Mouse (Mus musculus): ENCODE data around the gene Ppp1cc.
"Not testable (repeated sequence)": the region's sequence is repeated elsewhere in the genome, so short reads cannot be mapped to it uniquely, and the experiment has no call there.

Gene Ppp1cc

DNA sequence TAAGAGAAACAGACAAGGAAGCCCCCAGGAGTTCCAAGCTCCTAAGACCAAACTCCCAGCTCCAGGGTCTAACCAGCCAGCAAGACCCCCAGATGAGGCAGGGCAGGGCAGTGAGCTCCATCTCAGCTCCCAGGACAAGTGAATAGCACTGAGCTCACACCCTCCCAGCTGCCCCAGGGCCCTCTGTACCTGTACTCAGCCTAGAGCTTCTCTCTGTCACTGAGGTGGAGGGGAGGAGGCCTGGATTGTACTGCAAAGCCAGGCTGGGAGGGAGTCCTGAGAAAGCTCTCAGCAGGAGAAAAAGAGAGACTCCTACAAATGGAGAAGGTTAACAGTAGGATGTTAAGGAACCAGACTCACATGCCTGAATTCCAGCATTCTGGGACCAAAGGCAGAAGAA lies 11.5 kb upstream of the Ppp1cc start:
- Histone ChIP-seq H3K27me3 (ENCODE audit: control insufficient read depth, insufficient read depth, low read length, poor library complexity, severe bottlenecking) (no peaks in the 10 kb centered on the region), H3K36me3 (ENCODE audit: control insufficient read depth, insufficient read depth, low read length, poor library complexity, severe bottlenecking) (no peaks in the 10 kb centered on the region)
- no peak for DNase-seq (ENCODE audit: low read depth, low spot score)

DNA sequence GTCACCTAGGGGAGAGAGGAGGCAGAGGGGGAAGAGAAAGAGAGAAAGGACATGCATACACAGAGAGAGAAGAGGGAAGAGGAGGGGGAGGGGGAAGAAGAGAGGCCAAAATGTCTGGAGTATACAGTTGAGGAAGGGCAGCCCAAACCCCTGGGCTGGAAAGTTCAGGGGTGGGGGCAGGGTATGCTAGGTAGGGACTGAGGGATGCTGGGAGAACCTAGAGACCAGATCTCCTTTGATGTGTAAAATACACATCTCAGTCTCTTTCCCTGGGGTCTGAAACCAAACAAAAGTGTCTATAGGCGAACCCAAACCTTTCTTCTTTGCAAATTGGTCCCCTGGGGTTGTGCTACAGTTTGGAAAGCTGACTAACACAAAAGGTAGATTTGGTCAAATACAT lies 10.0 kb upstream of the Ppp1cc start:
- Histone ChIP-seq H3K27me3 (ENCODE audit: control insufficient read depth, insufficient read depth, low read length, poor library complexity, severe bottlenecking) (no peaks in the 10 kb centered on the region), H3K36me3 (ENCODE audit: control insufficient read depth, insufficient read depth, low read length, poor library complexity, severe bottlenecking) (no peaks in the 10 kb centered on the region)
- no peak for DNase-seq (ENCODE audit: low read depth, low spot score)

- no peak for DNase-seq (ENCODE audit: low read depth, low spot score)
- no peaks in the 10 kb centered on the region for H3K27me3 ChIP-seq (ENCODE audit: control insufficient read depth, insufficient read depth, low read length, poor library complexity, severe bottlenecking)
Observed at GRCm38 (mm10) chr5:122149259-122149658, 8.8 kb upstream of the Ppp1cc start.

DNA sequence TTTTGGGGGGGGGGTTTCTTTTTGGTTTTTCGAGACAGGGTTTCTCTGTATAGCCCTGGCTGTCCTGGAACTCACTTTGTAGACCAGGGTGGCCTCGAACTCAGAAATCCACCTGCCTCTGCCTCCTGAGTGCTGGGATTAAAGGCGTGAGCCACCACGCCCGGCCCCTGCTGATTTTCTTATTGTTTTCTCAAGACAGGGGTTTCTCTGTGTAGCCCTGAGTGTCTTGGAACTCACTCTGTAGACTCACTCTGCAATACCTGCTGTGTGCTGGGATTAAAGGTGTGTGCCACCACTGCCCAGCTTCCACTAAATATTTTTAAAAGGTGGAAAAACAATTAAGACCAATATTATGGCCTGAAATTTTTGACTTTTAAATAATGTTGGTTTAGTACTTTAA lies 5.6 kb upstream of the Ppp1cc start:
- H3K36me3 ChIP-seq (ENCODE audit: control insufficient read depth, insufficient read depth, low read length, poor library complexity, severe bottlenecking); H3K27me3 ChIP-seq (ENCODE audit: control insufficient read depth, insufficient read depth, low read length, poor library complexity, severe bottlenecking); DNase-seq (ENCODE audit: low read depth, low spot score): not testable (repeated sequence)

More at GRCm38 (mm10) chr5:122149259-122149658, 8.8 kb upstream of the Ppp1cc start:
- H3K36me3 ChIP-seq (ENCODE audit: control insufficient read depth, insufficient read depth, low read length, poor library complexity, severe bottlenecking) = no peaks in the 10 kb centered on the region

DNA sequence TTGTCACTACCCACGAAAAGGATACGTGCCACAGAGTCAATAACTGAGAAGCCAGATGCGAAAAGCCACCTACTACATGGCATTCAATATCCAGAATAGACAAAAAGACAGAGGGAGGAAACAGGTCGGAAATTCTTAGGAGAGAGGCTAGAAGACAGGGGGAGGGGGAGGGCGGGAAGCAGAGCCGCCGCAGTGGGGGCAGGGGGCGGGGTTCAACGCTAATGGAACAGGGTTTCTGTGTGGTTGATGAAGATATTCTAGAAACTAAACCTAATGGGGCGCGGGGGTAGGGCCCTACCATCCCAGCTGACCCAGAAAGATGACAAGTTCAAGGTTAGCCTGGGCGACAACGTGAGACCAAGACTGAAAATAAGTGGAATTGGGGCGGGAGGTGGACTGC lies 4.1 kb upstream of the Ppp1cc start:
- Histone ChIP-seq H3K27me3 (ENCODE audit: control insufficient read depth, insufficient read depth, low read length, poor library complexity, severe bottlenecking) (no peaks in the 10 kb centered on the region), H3K36me3 (ENCODE audit: control insufficient read depth, insufficient read depth, low read length, poor library complexity, severe bottlenecking) (no peaks in the 10 kb centered on the region)
- no peak for DNase-seq (ENCODE audit: low read depth, low spot score)

GRCm38 (mm10) chr5:122154782-122155181 lies 3.3 kb upstream of the Ppp1cc start:
- H3K27me3 ChIP-seq (ENCODE audit: control insufficient read depth, insufficient read depth, low read length, poor library complexity, severe bottlenecking) = no peaks in the 10 kb centered on the region
- DNase-seq (ENCODE audit: low read depth, low spot score) = no peak
- H3K36me3 ChIP-seq (ENCODE audit: control insufficient read depth, insufficient read depth, low read length, poor library complexity, severe bottlenecking) = no peaks in the 10 kb centered on the region

DNA sequence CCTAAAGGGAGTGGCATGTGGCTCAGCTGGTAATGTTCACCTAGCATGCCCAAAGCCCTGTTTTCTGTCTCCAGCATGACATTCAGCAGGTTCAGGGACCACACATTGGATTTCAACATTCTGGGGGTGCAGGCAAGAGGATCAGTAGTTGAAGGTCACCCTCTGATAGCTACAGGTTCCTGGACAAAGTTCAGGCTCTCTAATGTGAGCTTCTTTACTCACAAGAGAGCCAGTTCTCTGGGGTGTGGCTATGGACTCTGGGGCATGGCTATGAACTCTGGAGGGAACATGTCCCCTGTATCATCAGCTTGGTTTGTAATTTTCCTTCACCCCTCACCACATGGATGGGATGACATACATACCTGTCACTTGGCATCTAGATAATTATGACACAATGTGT lies 2.5 kb upstream of the Ppp1cc start:
- Histone ChIP-seq H3K27me3 (ENCODE audit: control insufficient read depth, insufficient read depth, low read length, poor library complexity, severe bottlenecking) (no peaks in the 10 kb centered on the region), H3K36me3 (ENCODE audit: control insufficient read depth, insufficient read depth, low read length, poor library complexity, severe bottlenecking) (no peaks in the 10 kb centered on the region)
- DNase-seq (ENCODE audit: low read depth, low spot score) = no peak

DNA sequence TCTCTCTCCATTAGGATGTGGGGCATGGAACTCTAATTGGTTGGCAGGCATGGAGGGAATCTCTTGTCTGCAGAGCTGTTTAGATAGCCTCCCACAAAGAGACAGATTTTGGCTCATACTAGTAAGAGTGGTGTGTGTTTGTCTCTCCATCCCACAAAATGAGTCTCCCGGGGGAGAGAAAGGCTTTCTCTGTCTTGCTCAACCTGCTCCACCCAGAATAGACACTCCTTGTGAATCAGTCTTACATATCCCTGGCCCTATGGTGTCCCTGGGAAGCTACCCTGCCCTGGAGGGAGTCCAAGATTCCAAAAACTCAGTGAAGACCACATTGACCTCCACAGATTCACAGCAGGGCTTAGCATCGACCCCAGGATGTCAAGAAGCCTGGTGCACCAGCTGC lies 1.6 kb upstream of the Ppp1cc start:
- Histone ChIP-seq H3K36me3 (ENCODE audit: control insufficient read depth, insufficient read depth, low read length, poor library complexity, severe bottlenecking) (no peaks in the 10 kb centered on the region), H3K27me3 (ENCODE audit: control insufficient read depth, insufficient read depth, low read length, poor library complexity, severe bottlenecking) (no peaks in the 10 kb centered on the region)
- DNase-seq (ENCODE audit: low read depth, low spot score) = no peak

GRCm38 (mm10) chr5:122158557-122159515 lies 758 bp downstream of the Ppp1cc start:
- Histone ChIP-seq H3K36me3 (ENCODE audit: control insufficient read depth, insufficient read depth, low read length, poor library complexity, severe bottlenecking) (no peaks in the 10 kb centered on the region), H3K27me3 (ENCODE audit: control insufficient read depth, insufficient read depth, low read length, poor library complexity, severe bottlenecking) (no peaks in the 10 kb centered on the region)
- DNase-seq (ENCODE audit: low read depth, low spot score) = peak; percentile 19

DNA sequence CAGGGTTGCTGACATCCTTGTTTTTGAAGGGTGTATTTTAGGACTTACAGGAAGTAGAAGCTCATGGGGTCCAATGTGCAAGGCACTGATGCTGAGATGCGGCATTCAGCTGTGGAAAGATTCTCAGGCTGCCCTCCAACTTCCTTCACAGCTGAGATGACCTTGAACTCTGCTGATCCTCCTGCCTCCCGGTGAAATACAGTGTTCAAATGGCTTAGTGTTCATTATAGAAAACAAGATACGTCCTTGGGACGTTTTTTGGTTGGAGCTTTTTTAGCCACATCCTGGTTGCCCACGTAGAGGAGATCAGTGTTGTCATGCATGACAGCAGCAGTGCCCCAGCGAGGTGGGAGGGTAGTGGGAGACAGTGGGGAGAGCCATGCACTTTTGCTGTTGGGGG lies 5.1 kb downstream of the Ppp1cc start:
- peak; percentile 47 for DNase-seq (ENCODE audit: low read depth, low spot score)
- H3K36me3 ChIP-seq (ENCODE audit: control insufficient read depth, insufficient read depth, low read length, poor library complexity, severe bottlenecking) = 0 out of 2 replicates have a peak, but pooled peaks cover 3% of the 10 kb centered on the region
- H3K27me3 ChIP-seq (ENCODE audit: control insufficient read depth, insufficient read depth, low read length, poor library complexity, severe bottlenecking) = no peaks in the 10 kb centered on the region

GRCm38 (mm10) chr5:122164011-122164410 lies 5.9 kb downstream of the Ppp1cc start:
- Histone ChIP-seq H3K36me3 (ENCODE audit: control insufficient read depth, insufficient read depth, low read length, poor library complexity, severe bottlenecking) (0 out of 2 replicates have a peak, but pooled peaks cover 6% of the 10 kb centered on the region), H3K27me3 (ENCODE audit: control insufficient read depth, insufficient read depth, low read length, poor library complexity, severe bottlenecking) (no peaks in the 10 kb centered on the region)
- no peak for DNase-seq (ENCODE audit: low read depth, low spot score)

DNA sequence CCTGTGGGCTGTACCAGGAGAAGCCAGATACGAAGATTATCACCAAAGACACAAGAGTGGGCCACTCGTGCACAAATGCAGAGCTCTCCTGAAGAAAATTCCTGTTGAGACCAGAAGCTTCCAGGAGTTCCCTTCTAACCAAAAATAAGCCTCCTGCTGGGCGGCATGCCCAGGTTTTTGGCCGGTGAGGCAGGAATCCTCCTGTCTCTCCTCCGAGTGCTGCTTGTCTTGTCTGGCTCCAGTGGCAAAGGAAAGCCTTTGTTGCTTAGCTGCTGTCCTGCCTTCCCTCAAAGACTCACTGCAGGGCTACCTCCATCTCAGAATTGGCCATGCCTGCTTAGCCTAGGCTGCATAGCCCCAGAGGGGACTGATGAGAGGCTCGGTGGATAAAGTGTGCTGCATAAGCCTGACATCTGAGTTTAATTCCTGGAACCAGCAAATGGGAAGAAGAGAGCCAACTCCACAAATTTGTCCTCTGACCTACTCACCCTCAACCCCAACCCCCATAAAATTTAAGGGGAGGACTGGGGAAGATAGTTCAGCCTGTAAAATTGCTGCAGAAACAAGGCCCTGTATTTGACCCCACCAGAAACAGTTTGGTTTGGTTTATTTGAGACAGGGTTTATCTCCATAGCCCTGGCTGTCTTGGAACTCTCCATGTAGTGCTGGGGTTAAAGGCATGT lies 7.3 kb downstream of the Ppp1cc start:
- H3K27me3 ChIP-seq (ENCODE audit: control insufficient read depth, insufficient read depth, low read length, poor library complexity, severe bottlenecking) = no peaks in the 10 kb centered on the region
- peaks cover 15% of the 10 kb centered on the region for H3K36me3 ChIP-seq (ENCODE audit: control insufficient read depth, insufficient read depth, low read length, poor library complexity, severe bottlenecking)
- no peak for DNase-seq (ENCODE audit: low read depth, low spot score)

GRCm38 (mm10) chr5:122166636-122167161 lies 8.6 kb downstream of the Ppp1cc start:
- Histone ChIP-seq H3K27me3 (ENCODE audit: control insufficient read depth, insufficient read depth, low read length, poor library complexity, severe bottlenecking) (no peaks in the 10 kb centered on the region), H3K36me3 (ENCODE audit: control insufficient read depth, insufficient read depth, low read length, poor library complexity, severe bottlenecking) (peaks cover 22% of the 10 kb centered on the region)
- DNase-seq (ENCODE audit: low read depth, low spot score) = no peak

DNA sequence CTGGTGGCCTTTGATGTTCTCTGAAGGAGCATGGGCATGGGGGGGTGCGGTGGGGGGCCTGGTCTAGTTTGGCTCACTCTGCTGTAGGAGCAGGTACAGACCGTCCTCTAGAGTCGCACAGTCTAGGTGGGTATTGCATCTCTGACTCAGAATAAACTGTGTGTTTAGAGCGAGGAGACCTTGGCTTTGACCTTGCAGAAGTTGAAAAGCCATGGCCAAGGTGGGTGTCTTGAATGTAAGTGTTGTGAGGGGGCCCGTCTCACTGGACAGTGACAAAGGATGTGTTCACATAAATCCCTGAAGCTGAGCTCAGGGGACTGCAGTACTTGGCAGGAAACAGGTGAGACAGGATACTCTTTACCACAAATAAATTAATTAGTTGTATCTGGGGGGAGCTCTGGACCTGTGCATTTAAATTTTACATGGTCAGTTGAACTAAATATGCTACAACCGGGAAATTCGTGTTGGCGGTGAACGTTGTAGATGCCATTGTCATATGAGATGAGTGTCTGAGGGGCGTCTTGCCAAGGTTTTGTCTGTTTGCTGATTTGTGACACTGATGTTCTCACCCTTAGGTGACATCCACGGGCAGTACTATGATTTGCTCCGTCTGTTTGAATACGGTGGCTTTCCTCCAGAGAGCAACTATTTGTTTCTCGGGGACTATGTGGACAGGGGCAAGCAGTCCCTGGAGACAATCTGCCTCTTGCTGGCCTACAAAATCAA lies 10.4 kb downstream of the Ppp1cc start:
- H3K36me3 ChIP-seq (ENCODE audit: control insufficient read depth, insufficient read depth, low read length, poor library complexity, severe bottlenecking) = peaks cover 33% of the 10 kb centered on the region
- no peaks in the 10 kb centered on the region for H3K27me3 ChIP-seq (ENCODE audit: control insufficient read depth, insufficient read depth, low read length, poor library complexity, severe bottlenecking)
- DNase-seq (ENCODE audit: low read depth, low spot score) = no peak

Data from splenic B cell, adult 2 months (primary cell).